Mouse (Mus musculus) stomach, postnatal 0 days (tissue): ENCODE measurements around the gene Slc24a3.

Source experiments
- CTCF ChIP-seq: IDR thresholded peaks from 2 replicates; pipeline ENCODE4 v1.5.1; 2016; ENCODE audit warnings: antibody characterized with exemption, low read depth, mild to moderate bottlenecking, moderate library complexity
- EP300 ChIP-seq: optimal IDR thresholded peaks from 2 replicates; pipeline ENCODE3; 2016; ENCODE audit warnings: antibody characterized with exemption

DNA sequence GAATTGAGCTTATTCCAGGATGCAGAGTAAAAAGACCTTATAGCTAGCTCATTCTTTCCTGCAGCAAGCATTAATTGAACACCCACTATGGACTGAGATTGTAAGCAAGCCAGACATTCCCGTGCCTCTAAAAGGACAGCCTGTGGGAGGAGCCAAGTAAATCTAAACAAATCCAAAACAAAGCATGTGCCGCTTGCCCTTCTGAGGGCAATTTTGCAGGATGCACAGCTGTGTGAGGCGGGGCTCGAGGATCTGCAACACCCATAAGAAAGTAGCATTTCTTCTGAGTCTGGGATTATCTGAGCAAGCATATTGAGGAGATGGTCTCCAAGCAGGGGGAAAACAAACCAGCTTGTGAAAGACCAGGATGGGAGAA, 464.2 kb downstream of the Slc24a3 start:
- TF ChIP-seq EP300 (no peak), CTCF (no peak)
